Mouse (Mus musculus): Measurements from ENCODE around the gene Gm13287. TPM values are rescaled to one million over a fixed set of nuclear protein-coding genes. Genes with fewer than 3 reads are reported as not detected.
A peak's percentile ranks its signal among the peaks of the same experiment; 100 is the strongest.
"Not testable (repeated sequence)": the region's sequence is repeated elsewhere in the genome, so short reads cannot be mapped to it uniquely, and the experiment has no call there.

Gm13287 gene
- not detected in 2 replicates for polyA plus RNA-seq (2015; fragmentation: Nextera tagmentation; extraction: Ambion mirVana)

- H3K27ac ChIP-seq; H3K9ac ChIP-seq; H3K4me3 ChIP-seq; H3K9me3 ChIP-seq; ATAC-seq (ENCODE audit: low FRiP score, low read depth); H3K4me1 ChIP-seq; H3K36me3 ChIP-seq; H3K27me3 ChIP-seq: not testable (repeated sequence)
- no CpG with 5 or more reads among the region's 29 CpGs for WGBS
- peak within 1 kb of the TSS; percentile 41; the same call in 1 of the 2 replicates for H3K4me2 ChIP-seq (replicated peaks)
These were observed at the start of gene Gm13287 for GRCm38 (mm10) chr4:88802954-88803353. Gm13287 (plus strand) TSS chr4:88803254.

DNA sequence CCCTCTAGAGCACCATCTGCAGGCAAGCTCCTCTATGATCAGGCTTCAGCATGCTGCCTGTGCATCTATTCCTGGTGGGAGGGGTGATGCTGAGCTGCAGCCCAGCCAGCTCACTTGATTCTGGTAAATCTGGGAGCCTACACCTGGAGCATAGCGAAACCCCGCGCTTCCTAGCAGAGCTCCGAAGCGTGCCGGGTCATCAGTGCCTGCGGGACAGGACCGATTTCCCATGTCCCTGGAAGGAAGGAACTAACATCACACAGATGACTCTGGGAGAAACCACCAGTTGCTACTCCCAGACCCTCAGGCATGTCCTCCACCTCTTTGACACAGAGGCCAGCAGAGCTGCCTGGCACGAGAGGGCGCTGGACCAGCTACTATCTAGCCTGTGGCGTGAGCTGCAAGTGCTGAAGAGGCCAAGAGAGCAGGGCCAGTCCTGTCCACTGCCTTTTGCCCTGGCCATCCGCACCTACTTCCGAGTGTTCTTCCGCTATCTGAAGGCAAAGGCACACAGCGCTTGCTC, 48.2 kb upstream of the Gm13287 start, which contains the start of gene Gm13271:
Gene Gm13271 (plus strand): TSS at position 51 of the 523 bp plus-strand sequence.
- H3K4me3 ChIP-seq; H3K4me1 ChIP-seq; ATAC-seq (ENCODE audit: low FRiP score, low read depth); H3K4me2 ChIP-seq (replicated peaks); H3K27ac ChIP-seq; H3K36me3 ChIP-seq; H3K9ac ChIP-seq; H3K27me3 ChIP-seq; H3K9me3 ChIP-seq: not testable (repeated sequence)
- whole genome bisulfite sequencing, result 79% methylated on average over 15 of the region's 15 CpGs

DNA sequence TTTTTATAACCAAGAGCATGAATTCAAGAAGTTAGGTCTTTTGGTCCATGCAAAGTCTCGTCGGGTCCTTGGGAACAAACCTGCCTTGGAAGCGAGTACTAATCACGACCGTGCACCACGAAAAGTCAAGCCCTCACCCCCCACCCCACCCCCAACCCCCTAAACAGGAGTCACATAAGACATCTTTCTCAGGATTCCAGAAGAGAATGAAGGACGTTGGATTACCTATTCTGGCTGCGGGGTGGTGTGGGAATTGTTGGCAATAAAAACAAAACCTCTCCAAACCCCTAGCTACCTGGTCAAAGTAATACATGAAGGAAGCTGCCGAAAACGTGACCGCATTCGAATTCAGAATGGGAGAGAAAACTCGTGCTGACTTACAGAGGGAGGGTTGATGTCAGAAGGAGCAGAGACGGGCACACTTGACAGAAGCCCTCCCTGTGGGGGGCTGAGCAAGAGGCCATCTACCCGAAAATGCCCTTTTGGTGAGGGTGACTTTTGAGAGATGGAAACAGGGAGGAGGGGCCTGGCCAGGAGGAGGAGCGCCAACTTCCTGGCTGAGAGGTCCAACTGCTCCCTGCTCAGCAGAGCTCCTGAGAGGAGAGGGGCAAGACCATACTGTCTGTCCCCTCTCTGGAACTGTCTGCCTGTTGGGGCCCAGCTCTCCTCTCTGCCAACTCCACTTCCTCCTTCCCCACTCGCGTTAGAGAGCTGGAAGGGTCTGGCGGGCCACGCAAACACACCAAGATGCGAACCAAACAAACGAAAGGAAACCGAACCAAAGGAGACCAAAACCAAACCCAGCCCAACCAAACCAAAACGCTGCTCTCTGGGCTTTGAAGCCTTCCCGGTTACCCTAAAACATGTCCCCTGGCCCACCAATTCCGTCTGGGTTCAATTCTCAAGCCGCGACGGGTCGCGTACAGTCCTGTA, 46.2 kb upstream of the Gm13287 start:
- not testable (repeated sequence) for H3K27me3 ChIP-seq; H3K36me3 ChIP-seq; H3K4me1 ChIP-seq; ATAC-seq (ENCODE audit: low FRiP score, low read depth); H3K9me3 ChIP-seq
- H3K9ac ChIP-seq, result peak overlapping the region; percentile 75
- H3K4me2 ChIP-seq (replicated peaks), result peak overlapping the region; percentile 74
- peak overlapping the region; percentile 95 for H3K27ac ChIP-seq
- peak overlapping the region; percentile 54 for H3K4me3 ChIP-seq
- WGBS, result 8% methylated on average over 29 of the region's 31 CpGs

GRCm38 (mm10) chr4:88757628-88758031, 45.4 kb upstream of the Gm13287 start:
- not testable (repeated sequence) for H3K36me3 ChIP-seq, H3K27me3 ChIP-seq, H3K9me3 ChIP-seq, H3K4me1 ChIP-seq
- under 1% methylated on average over 17 of the region's 21 CpGs for WGBS
- peak overlapping the region; percentile 95 for H3K27ac ChIP-seq
- peak overlapping the region; percentile 54 for H3K4me3 ChIP-seq
- ATAC-seq (ENCODE audit: low FRiP score, low read depth), result peak; percentile 100
- H3K4me2 ChIP-seq (replicated peaks), result peak overlapping the region; percentile 74
- H3K9ac ChIP-seq, result peak overlapping the region; percentile 75

DNA sequence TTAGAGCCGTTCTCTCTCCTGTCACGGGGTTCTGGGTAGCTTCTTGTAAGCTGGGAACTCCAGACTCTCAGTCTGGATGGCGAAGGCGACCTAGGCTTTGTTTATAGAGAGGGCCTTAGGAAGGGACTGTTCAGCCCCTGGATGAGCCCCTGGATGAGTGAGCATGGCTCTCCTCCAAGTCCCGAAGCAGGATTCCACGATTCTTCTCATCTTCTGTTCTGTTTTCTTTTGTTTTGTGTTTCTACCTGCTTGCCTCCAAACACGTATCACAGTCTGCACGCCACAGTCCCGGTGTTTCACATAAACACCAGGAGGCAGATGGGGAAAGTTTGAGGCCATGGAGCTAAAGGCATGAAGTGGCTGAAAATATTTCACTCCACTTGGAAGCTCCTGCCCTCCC, 44.3 kb upstream of the Gm13287 start:
- 83% methylated on average over 9 of the region's 9 CpGs for WGBS

DNA sequence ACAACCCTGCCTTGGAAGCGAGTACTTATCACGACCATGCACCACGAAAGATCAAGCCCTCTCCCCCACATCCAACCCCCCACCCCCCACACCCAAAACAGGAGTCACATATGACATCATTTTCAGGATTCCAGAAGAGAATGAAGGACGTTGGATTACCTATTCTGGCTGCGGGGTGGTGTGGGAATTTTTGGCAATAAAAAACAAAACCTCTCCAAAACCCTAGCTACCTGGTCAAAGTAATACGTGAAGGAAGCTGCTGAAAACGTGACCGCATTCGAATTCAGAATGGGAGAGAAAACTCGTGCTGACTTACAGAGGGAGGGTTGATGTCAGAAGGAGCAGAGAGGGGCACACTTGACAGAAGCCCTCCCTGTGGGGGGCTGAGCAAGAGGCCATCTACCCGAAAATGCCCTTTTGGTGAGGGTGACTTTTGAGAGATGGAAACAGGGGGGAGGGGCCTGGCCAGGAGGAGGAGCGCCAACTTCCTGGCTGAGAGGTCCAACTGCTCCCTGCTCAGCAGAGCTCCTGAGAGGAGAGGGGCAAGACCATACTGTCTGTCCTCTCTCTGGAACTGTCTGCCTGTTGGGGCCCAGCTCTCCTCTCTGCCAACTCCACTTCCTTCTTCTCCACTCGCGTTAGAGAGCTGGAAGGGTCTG, 43.3 kb upstream of the Gm13287 start, which contains the start of gene Gm13283:
Gene Gm13283 (plus strand): TSS at position 510 of the 659 bp plus-strand sequence.
- ATAC-seq (ENCODE audit: low FRiP score, low read depth); H3K27me3 ChIP-seq; H3K9ac ChIP-seq; H3K4me1 ChIP-seq; H3K36me3 ChIP-seq; H3K9me3 ChIP-seq: not testable (repeated sequence)
- peak within 1 kb of the TSS; percentile 65 for H3K27ac ChIP-seq
- peak within 1 kb of the TSS; percentile 57 for H3K4me2 ChIP-seq (replicated peaks)
- H3K4me3 ChIP-seq, result peak within 1 kb of the TSS; percentile 40
- WGBS, result 20% methylated on average over 11 of the region's 14 CpGs

More for the DNA sequence above, 44.3 kb upstream of the Gm13287 start:
- ATAC-seq (ENCODE audit: low FRiP score, low read depth); H3K4me1 ChIP-seq; H3K27ac ChIP-seq; H3K27me3 ChIP-seq; H3K36me3 ChIP-seq; H3K9me3 ChIP-seq; H3K4me3 ChIP-seq; H3K4me2 ChIP-seq (replicated peaks); H3K9ac ChIP-seq: not testable (repeated sequence)

DNA sequence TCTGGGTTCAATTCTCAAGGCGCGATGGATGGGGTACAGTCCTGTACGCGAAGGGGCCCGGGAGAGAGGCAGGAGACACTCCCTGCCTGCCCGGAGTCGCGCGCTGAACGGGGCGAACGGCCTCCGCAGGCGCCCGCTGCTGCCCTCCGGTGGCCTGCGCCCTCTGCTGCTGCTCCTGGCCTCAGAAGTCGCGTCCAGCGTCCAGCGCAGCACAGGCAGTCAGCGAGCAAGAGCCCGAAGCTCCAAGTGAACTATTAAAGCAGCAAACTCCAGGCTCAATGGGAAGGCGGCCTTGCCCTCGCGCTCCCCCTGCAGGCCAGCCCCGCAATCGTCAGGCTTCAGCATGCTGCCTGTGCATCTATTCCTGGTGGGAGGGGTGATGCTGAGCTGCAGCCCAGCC, 42.6 kb upstream of the Gm13287 start:
- Histone ChIP-seq H3K4me2 (replicated peaks) (peak overlapping the region; percentile 57), H3K27ac (peak overlapping the region; percentile 65), H3K4me3 (peak overlapping the region; percentile 40)
- WGBS, result under 1% methylated on average over 23 of the region's 28 CpGs
- ATAC-seq (ENCODE audit: low FRiP score, low read depth); H3K9ac ChIP-seq; H3K27me3 ChIP-seq; H3K36me3 ChIP-seq; H3K4me1 ChIP-seq; H3K9me3 ChIP-seq: not testable (repeated sequence)

DNA sequence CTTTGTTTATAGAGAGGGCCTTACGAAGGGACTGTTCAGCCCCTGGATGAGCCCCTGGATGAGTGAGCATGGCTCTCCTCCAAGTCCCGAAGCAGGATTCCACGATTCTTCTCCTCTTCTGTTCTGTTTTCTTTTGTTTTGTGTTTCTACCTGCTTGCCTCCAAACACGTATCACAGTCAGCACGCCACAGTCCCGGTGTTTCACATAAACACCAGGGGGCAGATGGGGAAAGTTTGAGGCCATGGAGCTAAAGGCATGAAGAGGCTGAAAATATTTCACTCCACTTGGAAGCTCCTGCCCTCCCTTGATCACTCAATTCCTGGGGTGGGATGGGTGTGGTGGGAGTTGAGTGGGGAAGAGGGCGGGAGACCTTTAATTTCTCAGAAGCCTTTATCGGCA, 41.3 kb upstream of the Gm13287 start:
- H3K9me3 ChIP-seq; H3K4me2 ChIP-seq (replicated peaks); H3K27ac ChIP-seq; H3K4me1 ChIP-seq; H3K9ac ChIP-seq; H3K36me3 ChIP-seq; H3K4me3 ChIP-seq; ATAC-seq (ENCODE audit: low FRiP score, low read depth); H3K27me3 ChIP-seq: not testable (repeated sequence)
- WGBS, result 63% methylated on average over 6 of the region's 8 CpGs

- H3K4me2 ChIP-seq (replicated peaks), result peak overlapping the region; percentile 54
- H3K4me3 ChIP-seq; H3K4me1 ChIP-seq; H3K27ac ChIP-seq; H3K9me3 ChIP-seq; ATAC-seq (ENCODE audit: low FRiP score, low read depth); H3K27me3 ChIP-seq; H3K36me3 ChIP-seq; H3K9ac ChIP-seq: not testable (repeated sequence)
- WGBS, result 49% methylated on average over 9 of the region's 9 CpGs
These were observed 40.7 kb upstream of the Gm13287 start for GRCm38 (mm10) chr4:88762341-88762740.

DNA sequence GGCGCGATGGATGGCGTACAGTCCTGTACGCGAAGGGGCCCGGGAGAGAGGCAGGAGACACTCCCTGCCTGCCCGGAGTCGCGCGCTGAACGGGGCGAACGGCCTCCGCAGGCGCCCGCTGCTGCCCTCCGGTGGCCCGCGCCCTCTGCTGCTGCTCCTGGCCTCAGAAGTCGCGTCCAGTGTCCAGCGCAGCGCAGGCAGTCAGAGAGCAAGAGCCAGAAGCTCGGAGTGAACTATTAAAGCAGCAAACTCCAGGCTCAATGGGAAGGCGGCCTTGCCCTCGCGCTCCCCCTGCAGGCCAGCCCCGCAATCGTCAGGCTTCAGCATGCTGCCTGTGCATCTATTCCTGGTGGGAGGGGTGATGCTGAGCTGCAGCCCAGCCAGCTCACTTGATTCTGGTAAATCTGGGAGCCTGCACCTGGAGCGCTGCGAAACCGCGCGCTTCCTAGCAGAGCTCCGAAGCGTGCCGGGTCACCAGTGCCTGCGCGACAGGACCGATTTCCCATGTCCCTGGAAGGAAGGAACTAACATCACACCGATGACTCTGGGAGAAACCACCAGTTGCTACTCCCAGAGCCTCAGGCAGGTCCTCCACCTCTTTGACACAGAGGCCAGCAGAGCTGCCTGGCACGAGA, 39.6 kb upstream of the Gm13287 start:
- Histone ChIP-seq H3K4me2 (replicated peaks) (peak overlapping the region; percentile 59), H3K9ac (peak overlapping the region; percentile 51; the same call in 1 of the 2 replicates), H3K4me3 (peak overlapping the region; percentile 43)
- H3K36me3 ChIP-seq; H3K4me1 ChIP-seq; ATAC-seq (ENCODE audit: low FRiP score, low read depth); H3K9me3 ChIP-seq; H3K27ac ChIP-seq; H3K27me3 ChIP-seq: not testable (repeated sequence)
- WGBS, result 4% methylated on average over 27 of the region's 42 CpGs

DNA sequence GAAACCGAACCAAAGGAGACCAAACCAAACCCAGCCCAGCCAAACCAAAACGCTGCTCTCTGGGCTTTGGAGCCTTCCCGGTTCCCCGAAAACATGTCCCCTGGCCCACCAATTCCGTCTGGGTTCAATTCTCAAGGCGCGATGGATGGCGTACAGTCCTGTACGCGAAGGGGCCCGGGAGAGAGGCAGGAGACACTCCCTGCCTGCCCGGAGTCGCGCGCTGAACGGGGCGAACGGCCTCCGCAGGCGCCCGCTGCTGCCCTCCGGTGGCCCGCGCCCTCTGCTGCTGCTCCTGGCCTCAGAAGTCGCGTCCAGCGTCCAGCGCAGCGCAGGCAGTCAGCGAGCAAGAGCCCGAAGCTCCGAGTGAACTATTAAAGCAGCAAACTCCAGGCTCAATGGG, 29.5 kb upstream of the Gm13287 start, which contains the start of gene Gm13290:
Gene Gm13290 (plus strand): TSS at position 301 of the 400 bp plus-strand sequence.
- H3K36me3 ChIP-seq; H3K27ac ChIP-seq; H3K27me3 ChIP-seq; H3K9me3 ChIP-seq; H3K4me2 ChIP-seq (replicated peaks); H3K4me1 ChIP-seq; H3K4me3 ChIP-seq; ATAC-seq (ENCODE audit: low FRiP score, low read depth); H3K9ac ChIP-seq: not testable (repeated sequence)
- no CpG with 5 or more reads among the region's 32 CpGs for WGBS

DNA sequence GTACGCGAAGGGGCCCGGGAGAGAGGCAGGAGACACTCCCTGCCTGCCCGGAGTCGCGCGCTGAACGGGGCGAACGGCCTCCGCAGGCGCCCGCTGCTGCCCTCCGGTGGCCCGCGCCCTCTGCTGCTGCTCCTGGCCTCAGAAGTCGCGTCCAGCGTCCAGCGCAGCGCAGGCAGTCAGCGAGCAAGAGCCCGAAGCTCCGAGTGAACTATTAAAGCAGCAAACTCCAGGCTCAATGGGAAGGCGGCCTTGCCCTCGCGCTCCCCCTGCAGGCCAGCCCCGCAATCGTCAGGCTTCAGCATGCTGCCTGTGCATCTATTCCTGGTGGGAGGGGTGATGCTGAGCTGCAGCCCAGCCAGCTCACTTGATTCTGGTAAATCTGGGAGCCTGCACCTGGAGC, 26.4 kb upstream of the Gm13287 start, which contains the start of gene Gm13289:
Gene Gm13289 (plus strand): TSS at position 301 of the 400 bp plus-strand sequence.
- WGBS, result no CpG with 5 or more reads among the region's 29 CpGs
- not testable (repeated sequence) for ATAC-seq (ENCODE audit: low FRiP score, low read depth); H3K4me3 ChIP-seq; H3K9me3 ChIP-seq; H3K27ac ChIP-seq; H3K9ac ChIP-seq; H3K4me2 ChIP-seq (replicated peaks); H3K27me3 ChIP-seq; H3K4me1 ChIP-seq; H3K36me3 ChIP-seq

All from limb, embryonic 13.5 days (tissue).